Mouse (Mus musculus): ENCODE data around the gene Gm45753. TPM values are rescaled to one million over a fixed set of nuclear protein-coding genes. Genes with fewer than 3 reads are reported as not detected.

Gm45753 gene
- polyA plus RNA-seq, 1 experiment from 2014 or later: not detected

DNA sequence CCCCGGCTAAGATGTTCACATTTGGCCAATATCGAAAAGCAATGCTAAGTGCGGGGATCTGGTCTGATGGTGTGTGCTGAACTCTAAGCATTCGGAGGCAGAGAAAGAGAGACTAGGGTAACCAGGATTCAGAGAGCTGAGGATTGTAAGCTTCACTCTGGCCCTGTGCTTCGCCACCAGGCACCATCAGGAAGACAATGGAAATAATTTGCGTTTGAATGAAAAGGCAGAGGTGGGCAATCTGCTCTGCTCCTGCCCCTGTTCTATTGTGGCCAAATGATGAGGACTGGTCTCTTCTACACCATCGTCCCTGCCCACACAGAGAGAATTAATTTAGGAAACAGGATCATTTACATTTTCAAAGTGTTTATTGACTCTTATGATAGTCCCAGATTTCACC lies 62.0 kb downstream of the Gm45753 start:
- H3K9me3 ChIP-seq (ENCODE audit: control insufficient read depth, low read depth, low read length): no peaks in the 10 kb centered on the region
- H3K4me2 ChIP-seq (replicated peaks; ENCODE audit: low read depth, low read length): no peak overlapping the region
- H3K27ac ChIP-seq (ENCODE audit: low read length): no peak overlapping the region
- H3K36me3 ChIP-seq (ENCODE audit: control insufficient read depth, insufficient read depth, low read length): no peaks in the 10 kb centered on the region
- no peaks in the 10 kb centered on the region for H3K4me1 ChIP-seq (ENCODE audit: control insufficient read depth, insufficient read depth, low read length)
- WGBS: 71% methylated on average over 7 of the region's 7 CpGs
- no peaks in the 10 kb centered on the region for H3K27me3 ChIP-seq (ENCODE audit: control insufficient read depth, insufficient read depth, low read length)
- no peak overlapping the region for H3K9ac ChIP-seq (replicated peaks; ENCODE audit: low read depth, low read length)
- ATAC-seq (ENCODE audit: insufficient number of reproducible peaks, insufficient read depth, low FRiP score, low read depth): no peak
- no peak overlapping the region for H3K4me3 ChIP-seq (ENCODE audit: low read depth, low read length)

DNA sequence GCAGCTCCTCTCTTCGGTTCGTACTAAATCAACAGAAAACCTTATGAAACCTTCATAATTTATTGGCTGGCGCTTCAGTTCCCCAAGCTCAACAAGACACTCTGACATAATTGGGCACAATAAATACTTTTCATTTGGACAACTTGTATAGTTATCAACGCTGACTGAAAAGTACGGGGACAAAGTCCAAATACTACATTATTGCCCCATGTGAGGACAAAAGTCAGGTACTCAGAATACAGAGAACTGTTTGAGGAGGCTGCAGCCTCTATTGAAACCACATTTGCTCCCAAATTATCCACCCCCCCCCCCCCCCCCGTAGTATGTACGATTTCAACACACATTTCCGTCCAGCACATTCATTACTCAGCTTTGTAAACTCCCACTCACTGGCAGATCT lies 68.9 kb downstream of the Gm45753 start:
- Histone ChIP-seq H3K27me3 (ENCODE audit: control insufficient read depth, insufficient read depth, low read length) (no peaks in the 10 kb centered on the region), H3K9ac (replicated peaks; ENCODE audit: low read depth, low read length) (no peak overlapping the region), H3K4me2 (replicated peaks; ENCODE audit: low read depth, low read length) (no peak overlapping the region), H3K4me1 (ENCODE audit: control insufficient read depth, insufficient read depth, low read length) (no peaks in the 10 kb centered on the region), H3K36me3 (ENCODE audit: control insufficient read depth, insufficient read depth, low read length) (no peaks in the 10 kb centered on the region), H3K4me3 (ENCODE audit: low read depth, low read length) (no peak overlapping the region), H3K9me3 (ENCODE audit: control insufficient read depth, low read depth, low read length) (no peaks in the 10 kb centered on the region), H3K27ac (ENCODE audit: low read length) (no peak overlapping the region)
- ATAC-seq (ENCODE audit: insufficient number of reproducible peaks, insufficient read depth, low FRiP score, low read depth): no peak
- 77% methylated on average over 8 of the region's 8 CpGs for WGBS

DNA sequence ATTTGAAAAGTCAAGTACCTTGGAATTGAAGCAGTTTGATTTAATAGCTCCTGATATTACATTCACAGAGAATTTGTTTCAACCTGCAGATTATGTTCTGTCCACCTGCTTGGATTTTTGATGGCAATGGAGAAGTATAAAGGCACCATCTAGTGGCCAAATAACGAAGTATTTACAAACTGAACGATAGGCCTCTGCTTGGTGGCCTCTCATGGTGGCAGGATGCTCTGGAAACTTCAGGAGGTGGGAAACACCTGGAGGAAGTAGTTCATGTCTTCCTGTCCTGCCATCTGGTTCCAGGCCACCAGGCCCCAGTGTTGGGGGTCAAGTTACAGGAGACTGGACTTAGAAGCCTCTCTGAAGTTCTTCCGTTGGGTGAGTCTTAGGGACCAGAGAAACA lies 70.0 kb downstream of the Gm45753 start:
- Histone ChIP-seq H3K4me3 (ENCODE audit: low read depth, low read length) (no peak overlapping the region), H3K4me1 (ENCODE audit: control insufficient read depth, insufficient read depth, low read length) (no peaks in the 10 kb centered on the region), H3K9me3 (ENCODE audit: control insufficient read depth, low read depth, low read length) (no peaks in the 10 kb centered on the region), H3K27me3 (ENCODE audit: control insufficient read depth, insufficient read depth, low read length) (no peaks in the 10 kb centered on the region), H3K27ac (ENCODE audit: low read length) (no peak overlapping the region), H3K36me3 (ENCODE audit: control insufficient read depth, insufficient read depth, low read length) (no peaks in the 10 kb centered on the region), H3K4me2 (replicated peaks; ENCODE audit: low read depth, low read length) (no peak overlapping the region), H3K9ac (replicated peaks; ENCODE audit: low read depth, low read length) (no peak overlapping the region)
- 28% methylated on average over 3 of the region's 3 CpGs for WGBS
- peak; percentile 25; the same call in 1 of the 2 replicates for ATAC-seq (ENCODE audit: insufficient number of reproducible peaks, insufficient read depth, low FRiP score, low read depth)

DNA sequence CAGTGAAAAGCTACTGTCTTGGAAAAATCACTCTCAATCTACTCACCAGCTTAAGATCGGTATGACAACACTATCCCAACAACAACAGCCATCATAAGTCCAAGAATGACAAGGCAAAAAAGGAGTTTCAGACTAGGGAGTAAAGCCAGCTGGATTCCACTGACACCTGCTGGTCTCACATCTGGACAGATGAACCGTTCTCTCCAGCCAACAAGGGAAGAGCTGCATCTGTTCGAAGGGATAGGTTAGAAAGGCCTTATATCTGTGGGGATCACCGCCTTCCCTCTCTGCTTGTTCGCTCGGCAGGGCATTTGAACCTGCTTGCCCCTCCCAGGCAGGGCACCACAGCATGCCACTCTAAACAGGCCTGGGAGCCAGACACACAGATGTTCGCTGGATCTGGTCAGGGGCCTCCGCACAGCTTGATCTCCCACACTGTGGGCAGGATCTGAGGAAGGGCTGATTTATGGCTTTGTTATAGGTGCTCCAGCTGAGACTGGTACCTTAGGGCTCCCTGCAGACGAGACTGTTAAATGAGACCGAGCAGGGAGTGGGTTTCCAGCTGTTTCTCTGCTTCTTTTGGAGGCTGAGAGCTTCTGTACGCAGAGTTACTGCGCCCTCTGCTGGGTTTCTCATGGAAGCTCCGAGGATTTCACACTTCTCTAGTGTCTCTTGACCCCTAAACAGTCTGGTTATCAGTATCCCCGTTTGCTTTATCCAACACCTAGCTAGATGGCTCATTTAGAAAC lies 71.9 kb downstream of the Gm45753 start:
- Histone ChIP-seq H3K4me2 (replicated peaks; ENCODE audit: low read depth, low read length) (0 out of 2 replicates have a peak overlapping the region, but pooled peaks have one; percentile 16), H3K4me1 (ENCODE audit: control insufficient read depth, insufficient read depth, low read length) (no peaks in the 10 kb centered on the region), H3K9ac (replicated peaks; ENCODE audit: low read depth, low read length) (no peak overlapping the region), H3K4me3 (ENCODE audit: low read depth, low read length) (no peak overlapping the region), H3K36me3 (ENCODE audit: control insufficient read depth, insufficient read depth, low read length) (no peaks in the 10 kb centered on the region), H3K9me3 (ENCODE audit: control insufficient read depth, low read depth, low read length) (no peaks in the 10 kb centered on the region), H3K27me3 (ENCODE audit: control insufficient read depth, insufficient read depth, low read length) (no peaks in the 10 kb centered on the region), H3K27ac (ENCODE audit: low read length) (no peak overlapping the region)
- 19% methylated on average over 14 of the region's 14 CpGs for WGBS
- ATAC-seq (ENCODE audit: insufficient number of reproducible peaks, insufficient read depth, low FRiP score, low read depth): peak; percentile 38; the same call in 1 of the 2 replicates

DNA sequence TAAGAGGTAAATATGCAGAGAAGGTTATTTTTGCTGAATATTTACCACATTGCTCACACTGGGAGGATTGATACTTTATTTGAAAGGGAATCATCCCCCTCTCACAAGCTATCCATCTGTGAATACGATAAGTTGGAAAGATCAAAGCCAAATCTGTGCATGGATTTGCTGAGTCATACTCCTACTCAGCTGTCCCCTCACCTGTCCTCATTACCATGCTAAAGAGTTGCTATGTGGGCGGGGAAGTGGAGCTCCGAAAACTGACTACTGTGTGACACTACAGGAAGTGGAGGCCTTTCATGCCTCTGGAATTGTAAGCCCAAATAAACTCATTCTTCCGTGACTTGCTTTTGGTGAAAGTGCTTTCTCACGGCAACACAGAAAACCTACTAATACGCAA lies 73.0 kb downstream of the Gm45753 start:
- Histone ChIP-seq H3K4me3 (ENCODE audit: low read depth, low read length) (no peak overlapping the region), H3K4me2 (replicated peaks; ENCODE audit: low read depth, low read length) (no peak overlapping the region), H3K9me3 (ENCODE audit: control insufficient read depth, low read depth, low read length) (no peaks in the 10 kb centered on the region), H3K27me3 (ENCODE audit: control insufficient read depth, insufficient read depth, low read length) (no peaks in the 10 kb centered on the region), H3K9ac (replicated peaks; ENCODE audit: low read depth, low read length) (no peak overlapping the region), H3K36me3 (ENCODE audit: control insufficient read depth, insufficient read depth, low read length) (no peaks in the 10 kb centered on the region), H3K4me1 (ENCODE audit: control insufficient read depth, insufficient read depth, low read length) (no peaks in the 10 kb centered on the region), H3K27ac (ENCODE audit: low read length) (no peak overlapping the region)
- 89% methylated on average over 6 of the region's 6 CpGs for WGBS
- no peak for ATAC-seq (ENCODE audit: insufficient number of reproducible peaks, insufficient read depth, low FRiP score, low read depth)

DNA sequence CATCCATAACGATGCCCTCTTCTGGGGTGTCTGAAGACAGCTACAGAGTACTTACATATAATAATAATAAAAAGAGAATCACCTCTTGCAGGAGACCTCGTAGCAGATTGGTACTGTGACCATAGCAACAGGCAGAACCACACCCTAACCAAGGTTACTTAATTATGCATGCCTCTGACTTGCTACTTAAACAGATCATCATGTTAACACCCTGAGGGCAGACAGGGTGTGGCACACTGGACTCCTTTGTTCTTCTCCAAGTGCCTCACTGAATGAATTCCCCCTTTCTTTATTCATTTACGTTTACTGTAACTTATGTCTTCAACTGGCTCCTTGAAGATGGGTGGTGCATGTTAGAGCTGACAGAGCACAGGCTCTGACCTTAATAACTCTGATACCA lies 75.0 kb downstream of the Gm45753 start:
- Histone ChIP-seq H3K4me3 (ENCODE audit: low read depth, low read length) (no peak overlapping the region), H3K4me2 (replicated peaks; ENCODE audit: low read depth, low read length) (no peak overlapping the region), H3K9ac (replicated peaks; ENCODE audit: low read depth, low read length) (no peak overlapping the region), H3K27ac (ENCODE audit: low read length) (no peak overlapping the region), H3K36me3 (ENCODE audit: control insufficient read depth, insufficient read depth, low read length) (no peaks in the 10 kb centered on the region), H3K9me3 (ENCODE audit: control insufficient read depth, low read depth, low read length) (no peaks in the 10 kb centered on the region), H3K4me1 (ENCODE audit: control insufficient read depth, insufficient read depth, low read length) (no peaks in the 10 kb centered on the region), H3K27me3 (ENCODE audit: control insufficient read depth, insufficient read depth, low read length) (no peaks in the 10 kb centered on the region)
- ATAC-seq (ENCODE audit: insufficient number of reproducible peaks, insufficient read depth, low FRiP score, low read depth): no peak
- 57% methylated on average over 3 of the region's 3 CpGs for WGBS

Other genes starting within 250 kb of the Gm45753 start
- gene Mtnr1a, start 239.3 kb downstream of the Gm45753 start, polyA plus RNA-seq (2014; fragmentation: Nextera tagmentation; extraction: Ambion mirVana): 0.15 TPM in 1 of 2 replicates, not detected in the other
- gene F11, start 46.4 kb downstream of the Gm45753 start, polyA plus RNA-seq (2014; fragmentation: Nextera tagmentation; extraction: Ambion mirVana): not detected in 2 replicates
- gene Klkb1, start 13.6 kb downstream of the Gm45753 start, polyA plus RNA-seq (2014; fragmentation: Nextera tagmentation; extraction: Ambion mirVana): not detected in 2 replicates
- gene Cyp4v3, start 24.8 kb upstream of the Gm45753 start, polyA plus RNA-seq (2014; fragmentation: Nextera tagmentation; extraction: Ambion mirVana): 3.3 and 4.1 TPM in 2 replicates
- 28.6 and 29.7 TPM in 2 replicates for gene Fam149a, start 73.8 kb upstream of the Gm45753 start, polyA plus RNA-seq (2014; fragmentation: Nextera tagmentation; extraction: Ambion mirVana)
- 3.6 and 4.9 TPM in 2 replicates for gene Tlr3, start 102.6 kb upstream of the Gm45753 start, polyA plus RNA-seq (2014; fragmentation: Nextera tagmentation; extraction: Ambion mirVana)
- gene Sorbs2, start 199.3 kb upstream of the Gm45753 start, polyA plus RNA-seq (2014; fragmentation: Nextera tagmentation; extraction: Ambion mirVana): 32.1 and 35.2 TPM in 2 replicates